Mouse (Mus musculus): ENCODE measurements at regions not wholly inside any gene's neighbourhood (a gene's known extent, or its start where the extent isn't known, plus 50 kb on each side); places are given as distances from the start of the nearest gene placed in this dataset.

DNA sequence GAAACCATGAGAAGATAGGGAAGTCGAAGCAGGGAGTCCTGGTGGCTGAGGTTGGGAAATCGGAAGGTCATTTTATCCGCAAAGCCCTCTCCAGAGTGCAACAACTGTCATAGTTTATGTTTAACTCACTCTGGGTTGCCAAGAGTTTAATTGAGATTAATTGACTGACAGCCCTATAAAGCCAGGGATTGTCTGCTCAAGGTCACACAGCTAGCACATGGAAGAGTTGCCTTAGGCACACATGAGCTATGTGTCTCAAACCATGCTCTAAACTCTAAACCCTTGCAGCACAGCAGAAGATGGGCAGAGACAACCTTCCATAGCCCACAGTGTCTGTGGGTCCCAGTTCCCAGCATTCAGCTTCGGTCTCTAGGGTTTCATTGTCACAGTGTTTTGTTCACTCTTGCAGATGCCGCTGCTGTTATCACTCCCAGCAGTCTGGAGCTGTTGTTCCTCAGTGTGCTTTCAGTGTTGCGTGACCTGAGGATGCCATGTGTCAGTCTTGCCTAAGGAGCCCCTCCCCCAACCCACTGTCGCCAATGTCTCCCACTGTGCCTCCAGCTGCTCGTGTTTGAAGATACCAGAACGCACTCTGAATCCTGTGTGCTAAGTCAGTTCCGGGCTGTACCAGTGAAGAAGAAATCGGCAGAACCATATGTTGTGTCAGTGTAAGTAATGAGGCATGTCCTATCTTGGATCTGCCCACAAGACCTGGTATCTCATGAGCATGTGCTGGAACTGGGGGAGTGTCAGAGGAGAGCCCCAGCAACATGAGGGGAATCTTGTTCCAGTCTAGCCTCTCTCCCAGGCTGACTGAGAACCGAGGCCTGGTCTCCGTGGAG, 179.5 kb upstream of the Klf4 start:
- TF ChIP-seq EP300 (IDR thresholded peaks at IDR 0.05; ENCODE audit: low read length) (no peak), GABPA (IDR thresholded peaks at IDR 0.05; ENCODE audit: insufficient replicate concordance, low read depth, low read length) (no peak), UBTF (IDR thresholded peaks at IDR 0.05; ENCODE audit: low read depth, low read length) (no peak), MAFK (IDR thresholded peaks at IDR 0.05; ENCODE audit: insufficient replicate concordance, low read length) (no peak), POLR2A (IDR thresholded peaks at IDR 0.05; ENCODE audit: low read depth, low read length) (no peak), E2F4 (IDR thresholded peaks at IDR 0.05; ENCODE audit: insufficient replicate concordance, low read depth, low read length) (no peak), CTCF (conservative IDR thresholded peaks at IDR 0.05 in 1 of 2, IDR thresholded peaks at IDR 0.05 in 1 of 2; ENCODE audit: low read depth in 2 of 2, low read length in 2 of 2) (no peak), ZNF384 (IDR thresholded peaks at IDR 0.05; ENCODE audit: low read depth, low read length) (no peak), CHD1 (IDR thresholded peaks at IDR 0.05; ENCODE audit: low read depth, low read length) (no peak), USF2 (conservative IDR thresholded peaks at IDR 0.05; ENCODE audit: low read depth, low read length) (no peak)

Data from CH12.LX (cell line).